ENCODE assay signal across 8 mouse cellular contexts in genomic region chr11:121702895-121703618, GRCm38 (mm10). TPM values are rescaled to one million over a fixed set of nuclear protein-coding genes. Genes with fewer than 3 reads are reported as not detected.
DNase-seq lines count a peak whose midpoint lies in the region; ATAC-seq and TF ChIP-seq lines count a peak whose summit lies in the region.

No protein-coding gene starts in this region.

- no peaks in the 10 kb centered on the region for H3K36me3 ChIP-seq in embryonic facial prominence, embryonic 15.5 days
- H3K36me3 ChIP-seq in heart, embryonic 12.5 days: no peaks in the 10 kb centered on the region
- no peaks in the 10 kb centered on the region for H3K36me3 ChIP-seq in kidney, embryonic 16.5 days (ENCODE audit: insufficient read depth, low read length)
- no peaks in the 10 kb centered on the region for H3K36me3 ChIP-seq in liver, embryonic 11.5 days (ENCODE audit: control insufficient read depth, insufficient read depth, low read length)
- no peaks in the 10 kb centered on the region for H3K36me3 ChIP-seq in testis, adult 2 months (ENCODE audit: control insufficient read depth, insufficient read depth, low read length)

- peaks cover 41% of the 10 kb centered on the region for H3K4me1 ChIP-seq in embryonic facial prominence, embryonic 15.5 days
- peaks cover 5% of the 10 kb centered on the region; the same call in 1 of the 2 replicates for H3K4me1 ChIP-seq in heart, embryonic 12.5 days (replicated peaks)
- peaks cover 17% of the 10 kb centered on the region for H3K4me1 ChIP-seq in kidney, embryonic 16.5 days (ENCODE audit: insufficient read depth, low read length)
- H3K4me1 ChIP-seq in liver, embryonic 11.5 days (replicated peaks; ENCODE audit: control insufficient read depth, insufficient read depth, low read length): peaks cover 9% of the 10 kb centered on the region; the same call in 1 of the 2 replicates
- H3K4me1 ChIP-seq in testis, adult 2 months (ENCODE audit: control insufficient read depth, insufficient read depth, low read length): peaks cover 13% of the 10 kb centered on the region

- DNase-seq in spleen, adult 18-20 months: peak; percentile 21 to 46
- DNase-seq in spleen, adult 12 weeks (ENCODE audit: low spot score): no peak
- DNase-seq in liver, embryonic 11.5 days (ENCODE audit: low spot score): peak; percentile 44

- no peaks in the 10 kb centered on the region for H3K27me3 ChIP-seq in embryonic facial prominence, embryonic 15.5 days
- H3K27me3 ChIP-seq in heart, embryonic 12.5 days (replicated peaks): peaks cover 31% of the 10 kb centered on the region
- peaks cover 11% of the 10 kb centered on the region for H3K27me3 ChIP-seq in kidney, embryonic 16.5 days (ENCODE audit: insufficient read depth, low read length)
- peaks cover 43% of the 10 kb centered on the region for H3K27me3 ChIP-seq in liver, embryonic 11.5 days (replicated peaks; ENCODE audit: control insufficient read depth, insufficient read depth, low read length)
- H3K27me3 ChIP-seq in testis, adult 2 months (ENCODE audit: control insufficient read depth, insufficient read depth, low read length): no peaks in the 10 kb centered on the region

- H3K9me3 ChIP-seq in embryonic facial prominence, embryonic 15.5 days (replicated peaks): no peaks in the 10 kb centered on the region
- no peaks in the 10 kb centered on the region for H3K9me3 ChIP-seq in heart, embryonic 12.5 days (replicated peaks)
- no peaks in the 10 kb centered on the region for H3K9me3 ChIP-seq in kidney, embryonic 16.5 days (ENCODE audit: low read length)
- no peaks in the 10 kb centered on the region for H3K9me3 ChIP-seq in liver, embryonic 11.5 days (ENCODE audit: control insufficient read depth, low read length)

- no peak for TF ChIP-seq CTCF in testis, adult 2 months (IDR thresholded peaks at IDR 0.05; ENCODE audit: control insufficient read depth, insufficient read depth, insufficient replicate concordance, low read depth, low read length)

- peak overlapping the region; percentile 60 for H3K9ac ChIP-seq in embryonic facial prominence, embryonic 15.5 days
- H3K9ac ChIP-seq in heart, embryonic 12.5 days: peak overlapping the region; percentile 63
- peak overlapping the region; percentile 79 for H3K9ac ChIP-seq in kidney, embryonic 16.5 days (replicated peaks; ENCODE audit: low read length)
- H3K9ac ChIP-seq in liver, embryonic 11.5 days (ENCODE audit: low read depth, low read length): peak overlapping the region; percentile 63; the same call in 1 of the 2 replicates

- ATAC-seq in embryonic facial prominence, embryonic 15.5 days (ENCODE audit: insufficient number of reproducible peaks, low FRiP score, low TSS enrichment, low read depth): no peak
- ATAC-seq in heart, embryonic 12.5 days (ENCODE audit: insufficient number of reproducible peaks, low FRiP score): peak; percentile 23; the same call in 1 of the 2 replicates
- peak; percentile 25 for ATAC-seq in kidney, embryonic 16.5 days (ENCODE audit: low FRiP score, low TSS enrichment)
- no peak for ATAC-seq in liver, embryonic 11.5 days (replicated peaks; ENCODE audit: low FRiP score)
- peak; percentile 27; the same call in 1 of the 2 replicates for ATAC-seq in monocyte, adult 5-6 weeks (replicated peaks; ENCODE audit: insufficient number of reproducible peaks, low FRiP score, low TSS enrichment, poor library complexity, severe bottlenecking)

- peak overlapping the region; percentile 95 for H3K4me2 ChIP-seq in embryonic facial prominence, embryonic 15.5 days (replicated peaks)
- peak overlapping the region; percentile 86 for H3K4me2 ChIP-seq in heart, embryonic 12.5 days
- H3K4me2 ChIP-seq in kidney, embryonic 16.5 days (replicated peaks; ENCODE audit: low read depth, low read length): peak overlapping the region; percentile 96
- H3K4me2 ChIP-seq in liver, embryonic 11.5 days: peak overlapping the region; percentile 97

- TF ChIP-seq POLR2A in testis, adult 2 months (IDR thresholded peaks at IDR 0.05; ENCODE audit: control insufficient read depth, low read depth, low read length): no peak

- H3K27ac ChIP-seq in embryonic facial prominence, embryonic 15.5 days (replicated peaks): peak overlapping the region; percentile 88
- H3K27ac ChIP-seq in heart, embryonic 12.5 days (ENCODE audit: poor library complexity, severe bottlenecking): peak overlapping the region; percentile 18; the same call in 1 of the 2 replicates
- H3K27ac ChIP-seq in kidney, embryonic 16.5 days (ENCODE audit: low read length): peak overlapping the region; percentile 67
- H3K27ac ChIP-seq in liver, embryonic 11.5 days (ENCODE audit: low read depth, low read length): no peak overlapping the region
- H3K27ac ChIP-seq in testis, adult 2 months (ENCODE audit: control insufficient read depth, insufficient read depth, low read depth, low read length): peak overlapping the region; percentile 18; the same call in 1 of the 2 replicates

- WGBS in embryonic facial prominence, embryonic 15.5 days: under 1% methylated on average over 40 of the region's 40 CpGs
- WGBS in heart, embryonic 12.5 days: under 1% methylated on average over 40 of the region's 40 CpGs
- WGBS in kidney, embryonic 16.5 days: under 1% methylated on average over 40 of the region's 40 CpGs
- 1% methylated on average over 40 of the region's 40 CpGs for WGBS in liver, embryonic 11.5 days

- H3K4me3 ChIP-seq in embryonic facial prominence, embryonic 15.5 days (replicated peaks): peak overlapping the region; percentile 74
- H3K4me3 ChIP-seq in heart, embryonic 12.5 days: peak overlapping the region; percentile 60
- H3K4me3 ChIP-seq in kidney, embryonic 16.5 days (ENCODE audit: low read length): peak overlapping the region; percentile 80
- H3K4me3 ChIP-seq in liver, embryonic 11.5 days (ENCODE audit: low read depth, low read length): peak overlapping the region; percentile 67
- peak overlapping the region; percentile 75 for H3K4me3 ChIP-seq in testis, adult 2 months (ENCODE audit: control insufficient read depth, low read depth, low read length)

RNA-seq across cellular contexts. Expression of gene Metrnl, which starts 1.7 kb away (rescaled TPM):
- polyA plus RNA-seq in embryonic facial prominence, embryonic 15.5 days (2015; fragmentation: Nextera tagmentation; extraction: Ambion mirVana): 76.3 and 77.3 TPM in 2 replicates
- polyA plus RNA-seq in heart, embryonic 12.5 days (2016; fragmentation: Nextera tagmentation; extraction: Ambion mirVana): 8.4 and 8.9 TPM in 2 replicates
- 29.5 and 31.3 TPM in 2 replicates for polyA plus RNA-seq in kidney, embryonic 16.5 days (2015; fragmentation: Nextera tagmentation; extraction: Ambion mirVana)
- 4.5 and 4.7 TPM in 2 replicates for polyA plus RNA-seq in liver, embryonic 11.5 days (2014; fragmentation: Nextera tagmentation; extraction: Ambion mirVana)
- total RNA-seq in monocyte, adult 5-6 weeks (2017): 262 to 469 TPM (median 399 TPM) in 3 replicates
- 3.0 and 4.5 TPM in 2 replicates for polyA plus RNA-seq in testis, adult 2 months (2012; rRNA removed)

RNA-seq across cellular contexts. Expression of gene B3gntl1, which starts 30.1 kb away (rescaled TPM):
- polyA plus RNA-seq in embryonic facial prominence, embryonic 15.5 days (2015; fragmentation: Nextera tagmentation; extraction: Ambion mirVana): 9.8 and 9.9 TPM in 2 replicates
- 5.9 and 7.7 TPM in 2 replicates for polyA plus RNA-seq in heart, embryonic 12.5 days (2016; fragmentation: Nextera tagmentation; extraction: Ambion mirVana)
- polyA plus RNA-seq in kidney, embryonic 16.5 days (2015; fragmentation: Nextera tagmentation; extraction: Ambion mirVana): 8.7 and 8.8 TPM in 2 replicates
- 3.6 and 5.9 TPM in 2 replicates for polyA plus RNA-seq in liver, embryonic 11.5 days (2014; fragmentation: Nextera tagmentation; extraction: Ambion mirVana)
- total RNA-seq in monocyte, adult 5-6 weeks (2017): 9.2 to 22.9 TPM (median 13.1 TPM) in 3 replicates
- 7.6 and 9.1 TPM in 2 replicates for polyA plus RNA-seq in testis, adult 2 months (2012; rRNA removed)

Comparison
In these comparisons a context has a peak if more than half of its experiments do, and no peak if none do; other contexts are left out.
1. ATAC-seq: peak in heart, embryonic 12.5 days (single experiment), kidney, embryonic 16.5 days (single experiment) and monocyte, adult 5-6 weeks (single experiment); none in embryonic facial prominence, embryonic 15.5 days (single experiment) and liver, embryonic 11.5 days (single experiment).
2. Peak in every context shown above with its lines, with median percentiles within 50 percentile points of each other: H3K4me2 ChIP-seq, H3K4me3 ChIP-seq and H3K9ac ChIP-seq.